Mouse (Mus musculus) embryonic facial prominence, embryonic 11.5 days (tissue): ENCODE results near the gene Mctp1. TPM values are rescaled to one million over a fixed set of nuclear protein-coding genes. Genes with fewer than 3 reads are reported as not detected.

Source experiments
- ATAC-seq: fragments of 200-750 bp; cut with Nextera tagmentation; replicated peaks from 2 replicates; pipeline ENCODE4 v1.8.0; 2017; ENCODE audit warnings: low read depth; ENCODE audit not compliant: insufficient number of reproducible peaks, low FRiP score, low TSS enrichment
- DNase-seq: peaks from one replicate; pipeline ENCODE4 v3.0.0-alpha.2; 2015; ENCODE audit warnings: low spot score
- H3K27ac ChIP-seq: fragments of 300-500 bp; sonication (generic); replicated peaks from 2 replicates; pipeline ENCODE4 v1.5.1; 2014; ENCODE audit warnings: mild to moderate bottlenecking, low read depth, low read length, control low read depth
- H3K27me3 ChIP-seq: fragments of 300-500 bp; sonication (generic); 2 replicates; pipeline ENCODE4 v1.6.1; 2014; ENCODE audit warnings: mild to moderate bottlenecking, low read length, moderate library complexity, mixed read lengths; ENCODE audit not compliant: control insufficient read depth, insufficient read depth
- H3K36me3 ChIP-seq: fragments of 300-500 bp; sonication (generic); replicated peaks from 2 replicates; pipeline ENCODE4 v1.6.1; 2014; ENCODE audit warnings: low read depth, mild to moderate bottlenecking, low read length, moderate library complexity, mixed read lengths; ENCODE audit not compliant: control insufficient read depth, insufficient read depth
- H3K4me1 ChIP-seq: fragments of 300-500 bp; sonication (generic); 2 replicates; pipeline ENCODE4 v1.6.1; 2014; ENCODE audit warnings: low read length, mixed read lengths; ENCODE audit not compliant: control insufficient read depth, insufficient read depth
- H3K4me2 ChIP-seq: fragments of 300-500 bp; sonication (generic); 2 replicates; pipeline ENCODE4 v1.6.1; 2014; ENCODE audit warnings: low read depth, mild to moderate bottlenecking, control low read depth, low read length, moderate library complexity
- H3K4me3 ChIP-seq: fragments of 300-500 bp; sonication (generic); 2 replicates; pipeline ENCODE4 v1.5.1; 2014; ENCODE audit warnings: low read depth, low read length, control low read depth
- H3K9ac ChIP-seq: fragments of 300-500 bp; sonication (generic); replicated peaks from 2 replicates; pipeline ENCODE4 v1.6.1; 2014; ENCODE audit warnings: mild to moderate bottlenecking, control low read depth, low read length
- H3K9me3 ChIP-seq: fragments of 300-500 bp; sonication (generic); replicated peaks from 2 replicates; pipeline ENCODE4 v1.6.1; 2016; ENCODE audit warnings: mild to moderate bottlenecking, low read length, inconsistent platforms, mixed read lengths; ENCODE audit not compliant: control insufficient read depth
- WGBS: fragments of 180-500 bp; shearing (Covaris S2); extraction: QIAGEN DNeasy Blood & Tissue Kit; methylation state at CpG from one replicate; pipeline ENCODE4 v1.1.7; 2014; 5-methylcytosine and 5-hydroxymethylcytosine counted together
- polyA plus RNA-seq: library from polyadenylated mRNA; unstranded; fragments of >200 nt; fragmentation: Nextera tagmentation; extraction: Ambion mirVana; gene quantifications from 2 replicates; pipeline ENCODE4 v1.2.1, GENCODE M21; 2014

The Mctp1 gene
- polyA plus RNA-seq, 1 experiment from 2014 or later, result 1.3 TPM

DNA sequence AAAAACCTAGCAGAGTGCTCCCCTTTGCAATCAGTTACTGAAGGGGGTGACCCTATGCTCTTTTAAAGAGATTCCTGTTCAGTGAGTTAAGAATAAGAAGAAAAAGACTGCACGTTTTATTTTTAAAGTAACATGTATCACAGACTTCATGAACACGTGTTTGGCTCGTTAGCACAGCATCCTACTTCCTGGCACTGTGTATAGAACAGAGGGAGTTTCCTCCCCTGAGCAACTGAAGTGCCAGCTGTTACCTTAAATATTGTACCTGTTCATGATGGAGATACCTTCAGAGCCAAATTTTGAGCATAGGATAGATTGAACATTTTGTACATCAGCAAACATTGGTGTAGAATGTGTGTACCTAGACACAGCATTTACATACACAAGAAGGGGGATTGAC, 494.7 kb downstream of the Mctp1 start:
- no peaks in the 10 kb centered on the region for H3K9me3 ChIP-seq
- 64% methylated on average over 3 of the region's 3 CpGs for WGBS
- H3K4me1 ChIP-seq, result no peaks in the 10 kb centered on the region
- H3K9ac ChIP-seq, result no peak overlapping the region
- H3K36me3 ChIP-seq, result no peaks in the 10 kb centered on the region
- H3K27ac ChIP-seq, result no peak overlapping the region
- ATAC-seq, result no peak
- H3K4me2 ChIP-seq, result no peak overlapping the region
- no peak overlapping the region for H3K4me3 ChIP-seq
- no peak for DNase-seq
- no peaks in the 10 kb centered on the region for H3K27me3 ChIP-seq

DNA sequence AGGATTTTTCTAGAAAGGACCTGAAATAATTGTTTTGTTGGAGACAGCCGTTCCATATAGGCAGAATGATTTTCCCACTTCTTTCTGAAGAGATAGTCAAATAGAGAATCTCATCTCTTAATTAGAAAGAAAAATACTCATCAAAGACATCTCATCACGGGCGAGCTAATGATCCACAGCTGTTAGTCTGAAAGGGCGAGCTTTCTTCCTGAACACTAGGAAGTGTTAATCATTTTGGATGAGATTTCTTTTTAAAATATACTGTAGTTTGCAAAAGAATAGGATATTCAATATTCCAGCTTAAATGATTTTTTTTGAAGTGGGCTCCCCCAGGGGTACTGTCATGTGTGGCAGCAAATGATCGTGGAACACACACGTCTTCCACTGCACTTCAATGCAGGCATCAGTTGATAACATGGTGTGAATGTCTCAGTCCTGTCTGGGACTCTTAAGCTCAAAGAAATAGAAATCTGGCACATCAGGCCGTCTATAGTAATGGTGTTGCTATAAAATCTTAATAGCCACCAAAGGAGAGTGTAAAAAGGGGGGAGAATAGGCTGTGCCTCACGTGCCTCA, 500.3 kb downstream of the Mctp1 start:
- H3K9me3 ChIP-seq, result no peaks in the 10 kb centered on the region
- 64% methylated on average over 8 of the region's 8 CpGs for WGBS
- H3K4me2 ChIP-seq, result no peak overlapping the region
- no peaks in the 10 kb centered on the region for H3K4me1 ChIP-seq
- no peak overlapping the region for H3K27ac ChIP-seq
- DNase-seq, result no peak
- no peak overlapping the region for H3K9ac ChIP-seq
- H3K27me3 ChIP-seq, result no peaks in the 10 kb centered on the region
- ATAC-seq, result no peak
- no peaks in the 10 kb centered on the region for H3K36me3 ChIP-seq
- no peak overlapping the region for H3K4me3 ChIP-seq

DNA sequence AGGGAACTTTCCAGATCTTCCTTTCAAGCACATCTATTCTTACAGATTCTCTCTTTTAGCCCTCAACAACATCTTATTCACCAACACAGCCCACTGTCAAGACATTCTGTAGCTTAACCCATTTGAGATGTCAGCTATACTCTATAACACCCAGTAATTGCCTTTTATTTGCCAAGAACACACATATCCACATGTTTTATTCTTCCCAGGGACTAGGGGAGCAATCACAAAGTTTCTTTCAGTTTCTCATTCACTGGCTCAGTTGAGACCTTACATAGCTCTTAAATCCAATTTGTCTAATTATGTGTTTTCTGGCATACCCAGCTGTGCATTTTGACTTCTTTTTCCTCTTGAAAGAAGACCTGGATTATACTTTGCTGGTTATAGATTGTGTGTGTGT, 508.7 kb downstream of the Mctp1 start:
- Histone ChIP-seq H3K4me3 (no peak overlapping the region), H3K9me3 (no peaks in the 10 kb centered on the region), H3K27me3 (no peaks in the 10 kb centered on the region), H3K4me2 (no peak overlapping the region), H3K9ac (no peak overlapping the region), H3K4me1 (no peaks in the 10 kb centered on the region), H3K36me3 (no peaks in the 10 kb centered on the region), H3K27ac (no peak overlapping the region)
- ATAC-seq (no peak), DNase-seq (no peak)

DNA sequence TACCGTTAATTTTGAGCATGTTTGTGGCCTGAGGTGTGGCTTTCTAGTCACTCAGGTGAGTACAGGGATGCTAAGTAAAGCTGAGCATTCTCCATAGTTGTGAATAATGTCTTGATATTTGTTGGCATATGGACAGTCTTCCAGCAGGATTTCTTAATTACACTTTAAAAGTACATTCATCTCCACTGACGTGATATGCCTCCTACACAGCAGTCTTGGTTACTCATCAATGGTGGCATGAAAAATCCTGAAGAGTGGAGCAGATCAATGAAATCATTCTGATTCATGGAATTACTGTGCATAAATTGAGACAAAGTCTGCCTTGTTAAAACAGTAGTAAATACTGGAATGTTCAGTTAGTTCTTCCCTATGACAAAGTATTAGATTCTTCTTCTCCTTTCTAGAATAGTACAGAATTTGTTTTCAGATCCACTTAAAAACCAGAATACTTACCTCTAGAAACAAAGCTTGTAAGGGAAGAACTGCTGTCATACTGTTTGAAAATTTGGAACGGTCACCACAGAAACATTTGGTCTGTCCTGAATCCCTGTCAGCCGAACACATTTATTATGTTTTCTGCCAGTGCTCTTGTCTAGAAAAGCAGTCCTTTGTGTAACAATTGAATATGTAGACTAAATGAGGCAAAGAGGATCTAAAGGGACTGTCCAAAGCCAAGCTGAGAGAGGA, 511.6 kb downstream of the Mctp1 start:
- no peaks in the 10 kb centered on the region for H3K27me3 ChIP-seq
- H3K4me3 ChIP-seq, result no peak overlapping the region
- H3K9ac ChIP-seq, result no peak overlapping the region
- ATAC-seq (no peak), DNase-seq (no peak)
- H3K4me2 ChIP-seq, result no peak overlapping the region
- WGBS, result 83% methylated on average over 4 of the region's 4 CpGs
- H3K36me3 ChIP-seq, result no peaks in the 10 kb centered on the region
- H3K27ac ChIP-seq, result no peak overlapping the region
- no peaks in the 10 kb centered on the region for H3K9me3 ChIP-seq
- no peaks in the 10 kb centered on the region for H3K4me1 ChIP-seq

DNA sequence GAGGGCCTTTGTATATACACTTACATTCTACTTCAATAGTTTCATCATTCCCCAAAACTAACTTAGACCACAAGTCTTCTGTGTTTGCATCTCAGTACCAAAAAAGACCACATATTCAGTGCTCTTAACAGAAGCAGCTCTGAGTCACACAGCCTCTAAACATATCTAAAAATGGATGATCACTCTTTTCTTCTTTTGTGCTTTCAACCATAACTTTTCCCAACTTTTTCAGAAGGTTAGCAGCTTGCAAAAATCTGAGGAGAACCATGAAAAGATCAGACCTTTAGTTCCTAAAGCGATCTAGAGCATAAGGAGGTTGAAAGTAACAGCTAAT, 512.1 kb downstream of the Mctp1 start:
- Histone ChIP-seq H3K36me3 (no peaks in the 10 kb centered on the region), H3K9ac (no peak overlapping the region), H3K27ac (no peak overlapping the region), H3K27me3 (no peaks in the 10 kb centered on the region), H3K9me3 (no peaks in the 10 kb centered on the region), H3K4me1 (no peaks in the 10 kb centered on the region), H3K4me3 (no peak overlapping the region), H3K4me2 (no peak overlapping the region)
- WGBS, result 96% methylated on average over 1 of the region's 1 CpGs
- ATAC-seq, result no peak
- DNase-seq, result no peak

DNA sequence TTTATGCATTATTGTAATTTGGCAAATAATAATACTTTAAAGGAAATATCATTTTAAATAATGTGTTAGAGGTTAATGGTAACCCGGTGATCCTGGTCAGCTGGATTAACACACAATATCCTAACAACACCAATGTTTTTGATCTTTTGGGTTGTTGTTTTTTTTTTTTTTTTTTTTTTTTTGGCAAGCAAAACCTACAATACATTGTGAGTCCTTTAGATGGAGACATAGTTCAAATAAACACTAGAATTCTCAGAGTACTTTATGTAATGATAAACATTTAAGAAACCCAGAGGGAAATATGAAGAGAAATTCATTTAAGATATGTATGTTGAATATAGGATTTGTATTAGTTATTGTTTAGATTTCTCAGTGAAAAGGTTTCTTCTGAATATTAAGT, 534.0 kb downstream of the Mctp1 start:
- 80% methylated on average over 1 of the region's 1 CpGs for WGBS
- no peaks in the 10 kb centered on the region for H3K27me3 ChIP-seq
- H3K9ac ChIP-seq, result no peak overlapping the region

DNA sequence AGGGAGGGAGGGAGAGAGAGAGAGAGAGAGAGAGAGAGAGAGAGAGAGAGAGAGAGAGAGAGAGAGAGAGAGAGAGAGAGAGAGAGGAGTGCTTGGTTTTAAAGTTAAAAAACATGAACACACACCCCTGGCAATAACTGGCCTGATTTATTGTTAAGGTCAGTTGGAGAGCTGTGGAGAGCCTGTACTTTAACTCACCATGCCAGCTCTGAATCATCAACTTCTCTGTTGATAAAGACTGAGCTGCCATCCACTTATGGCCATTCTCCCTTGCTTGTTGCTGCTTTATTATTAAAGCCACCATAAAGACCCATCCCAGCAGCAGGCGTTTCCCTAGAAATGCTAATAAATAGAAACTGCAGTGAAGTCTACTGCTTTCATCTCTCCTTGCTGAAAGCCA, 542.5 kb downstream of the Mctp1 start:
- DNase-seq (no peak), ATAC-seq (no peak)
- H3K4me1 ChIP-seq, result no peaks in the 10 kb centered on the region
- no peak overlapping the region for H3K27ac ChIP-seq
- no peaks in the 10 kb centered on the region for H3K9me3 ChIP-seq
- no peaks in the 10 kb centered on the region for H3K27me3 ChIP-seq
- H3K4me2 ChIP-seq, result no peak overlapping the region
- H3K9ac ChIP-seq, result no peak overlapping the region
- no peak overlapping the region for H3K4me3 ChIP-seq
- WGBS, result 58% methylated on average over 1 of the region's 1 CpGs
- no peaks in the 10 kb centered on the region for H3K36me3 ChIP-seq

More for the DNA sequence above, 534.0 kb downstream of the Mctp1 start:
- no peak overlapping the region for H3K4me2 ChIP-seq
- DNase-seq, result no peak
- H3K27ac ChIP-seq, result no peak overlapping the region
- H3K4me3 ChIP-seq, result no peak overlapping the region
- ATAC-seq, result no peak
- H3K36me3 ChIP-seq, result no peaks in the 10 kb centered on the region
- no peaks in the 10 kb centered on the region for H3K9me3 ChIP-seq
- no peaks in the 10 kb centered on the region for H3K4me1 ChIP-seq

DNA sequence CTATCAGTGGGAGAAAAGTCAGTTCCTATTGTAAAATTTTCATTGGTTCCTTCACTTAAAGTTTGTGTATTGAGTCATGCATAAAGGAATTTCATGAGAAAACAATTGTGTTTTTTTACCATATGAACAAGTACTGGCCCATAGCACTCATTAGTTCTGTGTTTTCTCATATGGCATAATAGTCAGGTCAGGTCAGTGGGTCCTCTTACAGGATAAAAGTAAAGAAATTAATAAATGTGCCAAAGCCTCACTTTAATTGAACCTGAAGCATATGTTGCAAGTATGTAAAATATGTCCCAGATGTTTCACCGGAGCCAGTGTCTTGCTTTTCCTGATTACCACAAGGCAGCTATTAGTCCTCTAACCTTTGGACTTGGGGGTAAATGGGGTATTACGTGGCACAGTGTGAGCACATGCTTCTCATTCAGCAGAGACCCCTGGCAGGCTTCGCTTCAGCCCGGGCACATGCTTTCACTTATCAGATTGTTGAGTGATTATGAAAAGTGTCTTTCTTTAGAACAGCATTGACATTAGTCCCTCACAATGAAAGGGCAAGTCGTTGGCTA, 543.6 kb downstream of the Mctp1 start:
- Histone ChIP-seq H3K4me2 (no peak overlapping the region), H3K36me3 (no peaks in the 10 kb centered on the region), H3K27ac (no peak overlapping the region), H3K4me3 (no peak overlapping the region), H3K9ac (no peak overlapping the region), H3K9me3 (no peaks in the 10 kb centered on the region), H3K4me1 (no peaks in the 10 kb centered on the region), H3K27me3 (no peaks in the 10 kb centered on the region)
- WGBS, result 20% methylated on average over 5 of the region's 5 CpGs
- peak; percentile 90 for ATAC-seq
- DNase-seq, result peak; percentile 89
